Mouse (Mus musculus): ENCODE data around the gene Igfn1.

Igfn1 gene

DNA sequence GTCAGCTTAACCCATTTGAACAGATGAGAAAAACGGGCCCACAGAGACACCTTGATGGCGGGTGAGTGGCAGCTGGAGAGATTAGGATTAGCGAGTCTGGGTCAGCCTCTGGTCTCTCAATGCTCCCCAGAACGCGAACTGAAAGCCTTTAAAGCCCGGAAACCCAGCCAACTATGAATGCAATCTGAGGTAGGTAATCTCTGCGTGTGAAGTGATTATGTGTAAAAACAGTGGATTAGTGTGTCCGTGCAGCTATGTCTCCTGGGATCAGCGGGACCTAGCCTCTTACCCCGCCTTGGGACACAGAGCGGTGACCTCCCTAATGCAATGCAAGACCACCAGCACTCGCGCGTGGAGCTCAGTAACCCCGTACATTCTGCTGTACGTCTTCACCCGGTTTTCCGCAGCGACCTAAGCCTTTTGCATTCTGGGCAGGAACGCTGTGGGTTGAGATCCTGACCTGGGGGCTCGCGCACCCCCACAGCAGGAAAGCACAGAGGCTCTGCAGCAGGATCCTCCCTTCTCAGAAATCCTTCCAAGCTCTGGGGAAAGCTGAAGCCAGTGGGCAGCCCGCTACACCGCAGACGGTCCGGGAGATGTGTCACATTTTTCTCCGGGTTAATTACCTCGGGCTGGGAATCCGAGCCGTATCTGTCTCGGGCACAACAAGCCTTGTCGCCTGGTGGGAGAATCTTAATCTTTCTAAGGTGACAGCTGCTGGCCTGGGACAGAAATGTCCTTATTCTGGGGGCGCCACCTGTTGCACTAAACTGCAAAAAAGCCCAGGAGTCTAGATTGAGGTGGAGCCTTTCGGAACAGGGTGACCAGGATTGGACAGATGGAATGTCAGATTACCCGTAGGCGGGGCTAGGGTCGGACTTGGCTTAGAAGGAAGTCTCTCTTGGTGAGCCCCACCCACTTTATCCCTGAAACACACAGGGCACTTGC, 1.3 kb upstream of the Igfn1 start, which contains the start of gene Tmem9:
Tmem9 (plus strand) TSS at position 940 of the 948 bp plus-strand sequence.
- DNase-seq, result peak; percentile 18 to 29

DNA sequence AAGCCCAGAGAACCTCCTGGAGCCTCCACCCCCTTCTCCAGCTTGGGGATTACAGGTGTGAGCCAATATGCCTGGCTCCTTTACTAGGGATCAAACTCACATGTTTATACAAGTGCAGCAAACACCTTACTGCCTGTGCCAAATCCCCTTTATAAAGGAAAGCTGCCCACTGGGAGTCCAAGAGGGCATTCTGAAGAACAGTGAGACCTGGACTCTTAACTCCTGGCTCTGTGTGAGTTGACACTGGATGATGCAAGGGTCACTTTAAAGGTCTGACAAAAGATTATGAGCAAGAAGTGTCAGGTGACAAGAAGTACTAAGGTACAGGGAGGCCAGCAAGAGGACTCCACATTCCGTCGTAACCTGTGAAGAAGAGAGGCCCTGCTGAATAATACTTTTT, 4.7 kb downstream of the Igfn1 start:
- DNase-seq, result no peak

GRCm38 (mm10) chr1:135999720-136000287, 6.3 kb downstream of the Igfn1 start:
- DNase-seq, result no peak

DNA sequence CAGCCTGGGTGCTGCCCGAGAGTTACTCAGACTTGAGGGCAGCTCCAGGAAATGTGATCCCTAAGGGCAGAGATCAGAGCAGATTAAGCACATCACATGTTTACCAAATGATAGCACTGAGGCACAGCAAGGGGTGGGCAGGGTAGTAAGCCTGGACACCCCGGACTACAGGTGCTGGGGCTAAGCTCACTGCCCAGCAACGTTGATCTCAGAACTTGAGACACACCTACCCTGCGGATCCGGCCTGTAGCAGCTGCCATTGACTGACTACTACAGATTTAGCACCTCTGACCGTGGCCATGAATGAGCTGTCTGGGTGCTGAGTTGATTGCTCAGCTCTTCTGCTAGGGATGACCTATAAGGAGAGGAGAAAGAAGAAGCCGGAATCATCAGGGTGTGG, 8.6 kb downstream of the Igfn1 start:
- DNase-seq, result no peak

DNA sequence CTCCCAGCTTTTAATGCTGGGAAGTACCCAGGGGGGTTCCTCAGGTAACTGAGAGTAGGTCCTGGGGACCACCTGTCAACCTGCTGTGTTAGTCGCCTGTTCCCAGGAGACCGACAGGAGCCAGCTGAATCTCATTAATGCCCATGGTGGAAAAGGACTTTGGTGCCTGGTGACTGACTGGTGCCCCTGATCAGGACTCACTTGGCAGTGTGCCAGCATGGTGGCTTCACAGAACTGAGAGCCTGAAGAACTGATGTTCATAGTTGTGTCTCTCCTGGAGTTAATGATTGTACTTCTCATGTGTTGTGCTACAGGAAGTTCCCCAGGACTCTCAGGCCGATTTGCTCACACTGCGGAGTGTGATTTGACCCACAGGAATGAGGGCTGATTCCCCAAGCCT, 12.7 kb downstream of the Igfn1 start:
- DNase-seq, result no peak

DNA sequence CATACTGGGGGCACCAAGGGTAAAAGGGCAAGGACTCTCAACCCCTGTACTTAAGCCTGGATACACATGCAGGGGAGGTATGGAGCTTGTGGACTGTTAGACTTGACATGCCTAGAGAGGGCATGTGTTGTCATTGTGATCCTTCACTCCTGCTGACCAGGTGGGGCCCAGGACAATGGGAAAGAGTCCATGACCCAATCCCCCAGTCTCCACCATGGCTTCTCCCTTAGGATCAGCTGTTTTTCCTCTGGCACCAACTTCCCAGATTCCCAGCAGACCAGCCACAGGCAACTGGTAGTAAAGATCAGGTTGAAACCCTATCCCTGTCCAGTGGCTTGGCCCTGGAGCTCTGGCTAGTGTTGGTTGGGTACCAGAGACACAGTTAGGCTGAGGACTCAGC, 16.3 kb downstream of the Igfn1 start:
- DNase-seq, result no peak

DNA sequence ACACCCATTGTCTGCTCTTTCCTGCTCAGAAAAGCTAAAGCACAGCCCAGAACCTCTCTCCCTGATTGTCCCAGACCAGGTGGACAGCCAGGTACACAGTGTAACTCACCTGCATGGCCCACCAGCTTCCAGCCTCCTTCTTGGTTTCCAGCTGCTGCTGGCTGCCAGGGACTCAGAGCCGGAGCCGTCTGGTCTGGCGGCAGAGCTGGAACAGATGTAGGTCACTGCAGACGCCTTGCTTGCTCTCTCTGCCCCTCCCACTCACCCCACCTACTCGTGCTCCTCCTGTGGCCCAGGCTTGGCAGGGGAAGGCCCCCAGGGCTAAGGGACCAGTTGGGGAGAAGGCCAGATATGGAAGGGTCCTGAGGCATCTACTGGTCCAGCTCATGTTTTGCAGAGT, 22.0 kb downstream of the Igfn1 start:
- no peak for DNase-seq

- DNase-seq, result no peak
Measured at GRCm38 (mm10) chr1:135972576-135972975, 33.6 kb downstream of the Igfn1 start.

DNA sequence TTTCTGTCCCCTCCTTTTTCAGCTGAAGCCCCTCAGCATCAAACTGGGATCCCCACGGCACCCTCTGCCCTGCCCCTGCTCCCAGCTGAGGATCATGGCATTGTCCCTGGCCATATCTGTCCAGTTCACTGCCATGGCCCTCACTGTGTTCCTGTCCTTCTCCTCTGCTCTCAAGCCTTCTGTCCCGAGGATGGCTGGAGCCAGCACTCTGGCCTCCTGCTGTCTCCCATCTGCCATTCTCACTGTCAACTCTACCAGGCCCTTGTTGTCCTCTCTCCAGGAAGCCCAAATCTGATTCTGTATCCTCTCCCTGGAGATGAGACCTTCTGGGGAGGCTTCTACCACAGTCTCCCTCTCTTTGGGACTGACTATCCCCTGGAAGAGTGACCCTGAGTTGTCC, 35.7 kb downstream of the Igfn1 start:
- no peak for DNase-seq

GRCm38 (mm10) chr1:135967739-135968138, 38.4 kb downstream of the Igfn1 start:
- no peak for DNase-seq

DNA sequence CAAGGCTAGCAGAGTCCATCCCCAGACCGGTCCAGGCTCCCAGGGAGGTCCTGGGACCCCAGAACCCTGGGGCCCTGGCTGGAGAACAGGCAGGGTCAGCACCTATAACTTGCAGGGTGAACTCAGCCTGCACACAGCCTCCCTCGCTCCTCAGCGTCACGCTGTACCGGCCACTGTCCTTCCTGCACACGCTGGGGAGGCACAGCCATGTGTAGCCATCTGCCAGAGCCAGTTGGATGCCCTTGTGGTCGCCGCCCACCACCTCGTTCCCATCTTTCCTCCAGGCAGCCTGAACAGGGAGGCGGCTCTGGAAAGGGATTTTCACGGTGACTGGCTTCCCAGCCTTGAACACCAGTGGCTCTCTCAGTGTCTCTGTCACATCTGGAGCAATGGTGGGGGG, 41.6 kb downstream of the Igfn1 start:
- no peak for DNase-seq

- DNase-seq, result no peak
Measured at GRCm38 (mm10) chr1:135963177-135963576, 43.0 kb downstream of the Igfn1 start.

DNA sequence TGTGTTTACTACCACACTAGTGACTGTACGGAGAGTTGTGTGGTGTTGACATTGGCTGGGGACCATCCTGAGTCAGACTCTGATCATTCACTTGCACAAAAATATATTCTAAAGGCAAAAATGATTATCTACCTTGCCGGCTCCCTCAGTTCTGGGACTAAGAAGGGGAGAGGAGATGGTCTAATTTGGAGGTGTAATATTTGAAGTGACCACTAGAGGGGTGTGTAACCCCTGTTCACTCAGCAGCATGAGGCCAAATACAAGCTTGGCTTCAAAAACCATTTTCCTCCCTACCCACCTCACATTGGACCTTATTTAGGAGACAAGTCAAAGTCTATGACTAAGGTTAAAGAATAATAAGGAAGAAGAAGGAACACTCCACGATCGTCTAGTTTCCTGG, 47.7 kb downstream of the Igfn1 start:
- DNase-seq, result no peak

GRCm38 (mm10) chr1:135948871-135949270, 57.3 kb downstream of the Igfn1 start:
- no peak for DNase-seq

DNA sequence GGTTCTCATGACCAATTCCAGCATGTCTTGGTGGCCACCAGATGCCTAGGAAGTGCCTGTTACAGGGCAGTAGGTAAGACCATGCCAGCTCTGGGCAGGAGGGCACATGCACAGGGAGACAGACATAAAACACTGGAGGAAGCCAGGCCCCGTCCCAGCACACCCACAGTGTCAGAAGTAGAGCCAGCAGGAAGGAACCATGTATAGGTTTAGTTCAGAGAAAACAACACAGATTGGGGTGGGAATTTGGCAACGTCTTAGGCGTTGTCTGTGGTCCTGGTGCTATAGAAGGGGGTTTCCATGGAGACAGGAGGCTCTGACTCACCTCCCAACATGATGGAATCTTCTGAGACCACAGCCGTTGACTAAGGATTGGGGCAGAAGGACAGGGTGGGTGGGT, 59.9 kb downstream of the Igfn1 start:
- no peak for DNase-seq

- DNase-seq, result peak in 1 of 2 experiments; percentile 7
Measured at GRCm38 (mm10) chr1:135945711-135946110, 60.4 kb downstream of the Igfn1 start.

DNA sequence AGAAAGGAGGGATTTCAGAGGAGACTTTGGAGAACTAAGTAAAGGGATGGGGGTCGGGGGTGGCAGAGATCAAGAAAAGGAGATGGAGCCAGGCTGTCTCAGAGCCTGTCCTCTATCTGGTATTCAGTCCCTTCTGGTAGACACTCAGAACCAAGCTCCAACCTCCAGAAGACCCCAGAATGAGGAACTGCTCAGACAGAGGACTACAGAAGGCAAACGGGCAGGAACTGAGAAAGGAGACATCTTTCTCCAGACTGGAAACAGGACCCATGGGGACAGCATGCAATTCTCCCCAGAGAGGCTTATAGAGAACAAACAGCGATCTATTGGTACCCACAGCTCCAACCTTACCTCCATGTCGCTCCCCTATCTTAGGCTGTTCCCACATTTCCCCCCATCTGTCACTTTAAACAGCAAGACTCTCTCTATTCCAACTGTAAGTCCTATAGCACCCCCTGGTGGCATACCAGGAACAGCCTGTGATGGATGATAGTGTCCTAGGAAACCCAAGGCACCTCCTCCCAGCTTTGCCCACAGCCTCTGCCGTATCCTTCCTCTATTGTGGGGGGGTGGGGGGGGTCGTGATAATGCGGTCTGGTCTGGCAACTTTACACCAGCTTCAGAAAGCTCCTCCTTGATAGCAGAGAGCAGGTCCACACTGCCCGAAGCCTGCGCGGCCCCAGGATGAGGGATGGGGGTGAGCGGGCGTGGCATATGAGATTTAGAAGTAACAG, 61.4 kb downstream of the Igfn1 start:
- DNase-seq, result peak in 1 of 2 experiments; percentile 25

DNA sequence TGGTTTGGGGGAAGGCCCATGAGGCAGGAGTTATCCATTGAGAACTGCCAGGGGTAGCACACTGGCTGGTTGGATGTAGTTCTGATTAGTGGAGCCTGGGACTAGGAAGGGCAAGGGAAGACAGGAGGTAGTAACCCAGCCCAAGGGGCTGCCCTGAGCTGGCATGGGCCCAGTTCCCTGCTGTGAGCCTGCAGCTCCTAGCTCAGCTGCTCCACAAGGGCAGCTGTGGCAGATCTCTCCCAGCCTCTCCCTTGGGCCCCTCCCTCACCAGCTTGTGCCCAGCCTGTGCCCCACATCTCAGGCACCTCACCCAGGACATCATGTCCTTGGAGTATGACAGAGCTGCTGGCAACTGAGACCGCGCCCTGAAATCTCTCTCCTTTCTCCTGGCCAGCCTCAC, 62.4 kb downstream of the Igfn1 start:
- no peak for DNase-seq

GRCm38 (mm10) chr1:135942116-135942515, 64.0 kb downstream of the Igfn1 start:
- no peak for DNase-seq

- no peak for DNase-seq
Measured at GRCm38 (mm10) chr1:135941259-135942006, 64.7 kb downstream of the Igfn1 start.

- DNase-seq, result no peak
Measured at GRCm38 (mm10) chr1:135936091-135936490, 70.1 kb downstream of the Igfn1 start.

GRCm38 (mm10) chr1:135933704-135934293, 72.3 kb downstream of the Igfn1 start:
- DNase-seq, result no peak
